Mouse (Mus musculus) hindbrain, embryonic 16.5 days (tissue): Measurements from ENCODE around the gene Pgls. TPM values are rescaled to one million over a fixed set of nuclear protein-coding genes. Genes with fewer than 3 reads are reported as not detected.
A peak's percentile ranks its signal among the peaks of the same experiment; 100 is the strongest.

Experiments
- ATAC-seq: fragments of 200-750 bp; cut with Nextera tagmentation; 2 replicates; pipeline ENCODE4 v1.8.0; 2017; ENCODE audit warnings: moderate TSS enrichment, moderate library complexity
- H3K27ac ChIP-seq: fragments of 300-500 bp; sonication (generic); 2 replicates; pipeline ENCODE4 v1.5.1; 2014; ENCODE audit warnings: low read depth, mild to moderate bottlenecking, control low read depth, low read length, moderate library complexity
- H3K27me3 ChIP-seq: fragments of 300-500 bp; sonication (generic); replicated peaks from 2 replicates; pipeline ENCODE4 v1.6.1; 2014; ENCODE audit warnings: low read length; ENCODE audit not compliant: control insufficient read depth, insufficient read depth
- H3K36me3 ChIP-seq: fragments of 300-500 bp; sonication (generic); 2 replicates; pipeline ENCODE4 v1.6.1; 2014; ENCODE audit warnings: mild to moderate bottlenecking, low read length, moderate library complexity, mixed read lengths; ENCODE audit not compliant: control insufficient read depth, insufficient read depth
- H3K4me1 ChIP-seq: fragments of 300-500 bp; sonication (generic); 2 replicates; pipeline ENCODE4 v1.6.1; 2014; ENCODE audit warnings: low read depth, low read length; ENCODE audit not compliant: control insufficient read depth, insufficient read depth
- H3K4me2 ChIP-seq: fragments of 300-500 bp; sonication (generic); 2 replicates; pipeline ENCODE4 v1.6.1; 2014; ENCODE audit warnings: mild to moderate bottlenecking, low read length, control low read depth, moderate library complexity
- H3K4me3 ChIP-seq: fragments of 300-500 bp; sonication (generic); 2 replicates; pipeline ENCODE4 v1.5.1; 2014; ENCODE audit warnings: mild to moderate bottlenecking, low read length, control low read depth, moderate library complexity
- H3K9ac ChIP-seq: fragments of 300-500 bp; sonication (generic); 2 replicates; pipeline ENCODE4 v1.6.1; 2014; ENCODE audit warnings: low read depth, mild to moderate bottlenecking, control low read depth, low read length, moderate library complexity
- H3K9me3 ChIP-seq: fragments of 300-500 bp; sonication (generic); 2 replicates; pipeline ENCODE4 v1.6.1; 2014; ENCODE audit warnings: mild to moderate bottlenecking, low read length, moderate library complexity; ENCODE audit not compliant: control insufficient read depth
- WGBS: fragments of 180-500 bp; shearing (Covaris S2); extraction: QIAGEN DNeasy Blood & Tissue Kit; methylation state at CpG from one replicate; pipeline ENCODE4 v1.1.7; 2014; 5-methylcytosine and 5-hydroxymethylcytosine counted together
- polyA plus RNA-seq: library from polyadenylated mRNA; unstranded; fragments of >200 nt; fragmentation: Nextera tagmentation; extraction: Ambion mirVana; gene quantifications from 2 replicates; pipeline ENCODE4 v1.2.1, GENCODE M21; 2015

Gene Pgls
- polyA plus RNA-seq, 1 experiment from 2014 or later, result 237 TPM

DNA sequence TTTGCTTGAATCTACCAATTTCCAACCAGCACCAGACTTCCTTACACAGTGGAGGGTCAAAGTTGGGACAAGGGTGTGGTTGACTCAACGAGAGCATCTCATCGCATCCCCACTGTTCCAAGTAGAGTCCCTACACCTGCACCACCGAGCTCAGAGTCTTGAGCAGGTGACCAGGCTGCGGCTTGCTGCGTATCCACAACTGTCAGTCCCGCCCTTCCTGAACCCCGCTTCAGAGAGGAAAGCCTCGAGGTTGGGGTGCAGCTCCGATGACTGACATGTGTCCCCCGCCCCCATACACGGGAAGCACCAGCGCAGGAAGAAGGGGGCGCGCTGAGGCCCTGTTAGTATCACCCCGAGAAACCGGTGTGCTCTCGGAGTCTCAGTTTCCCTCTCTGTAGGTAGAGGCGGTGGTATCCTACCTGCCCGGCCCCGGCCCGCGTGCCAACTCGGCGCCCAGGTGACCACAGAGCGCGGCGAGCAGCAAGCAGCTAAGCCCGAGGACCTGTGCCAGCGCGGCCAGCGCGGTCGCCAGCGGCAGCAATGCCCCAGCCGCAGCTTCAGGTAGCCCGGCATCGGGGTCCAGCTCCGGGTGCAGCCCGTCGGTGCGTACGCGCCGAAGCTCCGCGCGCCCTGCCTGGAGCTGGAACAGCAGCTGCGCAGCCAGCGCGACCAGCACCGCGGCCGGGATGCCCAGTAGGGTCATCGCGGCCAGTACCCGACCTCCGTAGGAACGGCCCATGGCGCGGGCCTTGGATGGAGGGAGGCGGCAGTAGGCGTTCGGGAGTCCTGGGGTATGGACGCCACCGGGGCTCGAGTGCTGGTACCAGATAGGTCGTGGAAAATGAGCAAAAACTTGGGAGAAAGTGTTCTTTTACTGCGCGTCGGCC is 33.7 kb upstream of the Pgls start, which contains the start of gene Tmem221:
Tmem221 (minus strand) TSS at position 801 of the 887 bp plus-strand sequence.
- Histone ChIP-seq H3K27ac (no peak within 1 kb of the TSS), H3K9me3 (no peaks in the 10 kb centered on the region), H3K4me1 (peaks cover 13% of the 10 kb centered on the region), H3K9ac (peak within 1 kb of the TSS; percentile 43; the same call in 1 of the 2 replicates), H3K36me3 (no peaks in the 10 kb centered on the region), H3K4me3 (peak within 1 kb of the TSS; percentile 25), H3K27me3 (peaks cover 72% of the 10 kb centered on the region), H3K4me2 (peak within 1 kb of the TSS; percentile 50)
- no peak for ATAC-seq
- 4% methylated on average over 69 of the region's 70 CpGs for WGBS

DNA sequence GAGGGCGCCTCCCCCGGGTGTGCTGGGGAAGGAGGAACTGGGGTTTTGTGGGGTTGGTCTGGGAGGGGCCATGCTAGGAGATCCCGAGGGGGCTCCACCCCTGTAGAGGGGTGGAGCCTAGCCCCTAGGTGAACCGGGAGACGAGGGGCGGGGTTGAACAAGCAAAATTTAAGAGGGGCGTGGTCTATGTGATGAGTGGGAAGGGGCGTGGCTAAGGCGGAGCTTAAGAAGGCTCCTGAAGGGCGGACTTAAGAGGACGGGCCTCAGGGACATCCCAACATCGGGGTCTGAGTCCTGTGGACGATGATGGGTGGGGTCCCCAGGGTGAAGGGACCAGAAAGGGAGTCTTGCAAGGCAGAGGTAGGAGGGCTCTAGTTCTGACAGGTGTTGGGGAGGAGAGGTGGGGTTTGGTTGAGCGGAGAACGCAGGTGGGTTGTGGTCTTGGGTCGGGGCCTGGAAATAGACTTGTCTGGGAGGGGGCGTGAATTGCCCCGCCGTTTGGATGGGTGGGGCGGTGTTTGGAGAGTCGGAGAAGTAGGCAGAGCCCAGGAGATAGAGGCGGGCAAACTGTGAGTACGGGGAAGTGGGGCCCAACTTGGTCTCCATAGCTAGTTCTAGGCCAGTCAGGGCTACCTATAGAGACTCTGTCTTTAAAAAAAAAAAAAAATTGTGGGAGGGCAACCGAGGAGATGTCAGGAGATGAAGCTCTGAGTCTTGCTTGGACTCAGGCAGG is 32.9 kb upstream of the Pgls start:
- Histone ChIP-seq H3K27ac (no peak overlapping the region), H3K27me3 (peaks cover 74% of the 10 kb centered on the region), H3K4me2 (peak overlapping the region; percentile 50), H3K9me3 (peaks cover 2% of the 10 kb centered on the region; the same call in 1 of the 2 replicates), H3K9ac (no peak overlapping the region), H3K36me3 (no peaks in the 10 kb centered on the region), H3K4me3 (peak overlapping the region; percentile 25), H3K4me1 (peaks cover 13% of the 10 kb centered on the region)
- 2% methylated on average over 24 of the region's 24 CpGs for WGBS
- ATAC-seq, result no peak

- no peak for ATAC-seq
- Histone ChIP-seq H3K4me2 (no peak overlapping the region), H3K4me3 (no peak overlapping the region), H3K9ac (no peak overlapping the region), H3K9me3 (peaks cover 2% of the 10 kb centered on the region; the same call in 1 of the 2 replicates), H3K4me1 (peaks cover 13% of the 10 kb centered on the region), H3K36me3 (no peaks in the 10 kb centered on the region), H3K27ac (no peak overlapping the region), H3K27me3 (peaks cover 74% of the 10 kb centered on the region)
- WGBS, result 82% methylated on average over 3 of the region's 3 CpGs
These were observed 31.9 kb upstream of the Pgls start for GRCm38 (mm10) chr8:71560071-71560470.

DNA sequence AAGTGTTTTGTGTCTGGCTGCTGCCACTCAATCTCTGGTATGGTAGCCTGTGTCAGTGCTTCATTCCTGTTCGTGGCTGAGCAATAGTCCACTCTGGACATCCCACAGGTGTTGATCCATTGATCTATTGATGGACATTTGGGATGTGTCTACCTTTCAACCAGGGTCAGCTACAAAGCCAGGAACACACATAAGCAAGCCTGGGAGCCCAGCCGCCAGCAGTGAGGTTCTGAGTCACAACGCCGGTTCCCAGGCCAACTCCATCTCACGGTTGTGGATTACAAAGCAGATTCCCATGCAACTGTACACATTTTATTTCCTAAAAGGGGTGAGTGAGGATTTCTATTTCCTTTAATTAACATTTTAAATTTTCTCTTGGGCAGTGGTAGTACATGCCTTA is 31.2 kb upstream of the Pgls start:
- H3K9me3 ChIP-seq, result peaks cover 2% of the 10 kb centered on the region; the same call in 1 of the 2 replicates
- H3K4me3 ChIP-seq, result no peak overlapping the region
- no peak overlapping the region for H3K4me2 ChIP-seq
- no peak overlapping the region for H3K27ac ChIP-seq
- no peaks in the 10 kb centered on the region for H3K36me3 ChIP-seq
- no peak overlapping the region for H3K9ac ChIP-seq
- H3K27me3 ChIP-seq, result peaks cover 74% of the 10 kb centered on the region
- H3K4me1 ChIP-seq, result peaks cover 13% of the 10 kb centered on the region
- ATAC-seq, result no peak
- 82% methylated on average over 5 of the region's 5 CpGs for WGBS

GRCm38 (mm10) chr8:71561401-71561800 is 30.6 kb upstream of the Pgls start:
- peaks cover 2% of the 10 kb centered on the region; the same call in 1 of the 2 replicates for H3K9me3 ChIP-seq
- H3K27me3 ChIP-seq, result peaks cover 69% of the 10 kb centered on the region
- H3K27ac ChIP-seq, result no peak overlapping the region
- no peaks in the 10 kb centered on the region for H3K36me3 ChIP-seq
- H3K4me3 ChIP-seq, result no peak overlapping the region
- ATAC-seq, result peak; percentile 43; the same call in 1 of the 2 replicates
- 3% methylated on average over 15 of the region's 15 CpGs for WGBS
- peaks cover 13% of the 10 kb centered on the region for H3K4me1 ChIP-seq
- H3K9ac ChIP-seq, result no peak overlapping the region
- H3K4me2 ChIP-seq, result no peak overlapping the region

DNA sequence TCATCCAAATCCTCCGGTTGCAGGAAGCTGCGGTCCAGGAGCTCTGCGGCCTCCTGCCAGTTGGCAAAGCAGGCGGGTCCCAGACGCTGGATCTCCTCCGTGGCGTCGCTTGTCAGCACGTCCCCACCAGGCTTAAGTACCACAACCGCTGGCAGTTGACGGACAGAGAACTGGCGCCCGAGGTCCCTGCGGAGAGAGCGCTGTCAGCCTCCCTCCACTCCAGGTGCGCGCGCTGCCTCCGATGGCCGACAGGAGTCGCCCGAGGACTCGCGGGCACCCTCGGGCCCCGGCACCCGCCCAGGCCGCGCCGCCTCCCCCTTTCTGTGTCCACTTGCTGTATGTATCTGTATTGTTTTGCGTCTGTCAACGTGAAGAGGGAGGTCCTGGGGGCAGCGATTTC is 29.2 kb upstream of the Pgls start:
- Histone ChIP-seq H3K27ac (no peak overlapping the region), H3K4me1 (peaks cover 13% of the 10 kb centered on the region), H3K36me3 (no peaks in the 10 kb centered on the region), H3K9me3 (peaks cover 2% of the 10 kb centered on the region; the same call in 1 of the 2 replicates), H3K9ac (peak overlapping the region; percentile 50), H3K4me3 (peak overlapping the region; percentile 32), H3K4me2 (peak overlapping the region; percentile 52), H3K27me3 (peaks cover 56% of the 10 kb centered on the region)
- 1% methylated on average over 33 of the region's 33 CpGs for WGBS
- ATAC-seq, result peak; percentile 53; the same call in 1 of the 2 replicates

GRCm38 (mm10) chr8:71563992-71564391 is 28.0 kb upstream of the Pgls start:
- peaks cover 16% of the 10 kb centered on the region for H3K4me1 ChIP-seq
- no peak overlapping the region for H3K4me2 ChIP-seq
- WGBS, result 92% methylated on average over 4 of the region's 4 CpGs
- H3K27ac ChIP-seq, result no peak overlapping the region
- no peak overlapping the region for H3K9ac ChIP-seq
- no peaks in the 10 kb centered on the region for H3K36me3 ChIP-seq
- H3K4me3 ChIP-seq, result no peak overlapping the region
- peaks cover 2% of the 10 kb centered on the region; the same call in 1 of the 2 replicates for H3K9me3 ChIP-seq
- ATAC-seq, result no peak
- H3K27me3 ChIP-seq, result peaks cover 44% of the 10 kb centered on the region

DNA sequence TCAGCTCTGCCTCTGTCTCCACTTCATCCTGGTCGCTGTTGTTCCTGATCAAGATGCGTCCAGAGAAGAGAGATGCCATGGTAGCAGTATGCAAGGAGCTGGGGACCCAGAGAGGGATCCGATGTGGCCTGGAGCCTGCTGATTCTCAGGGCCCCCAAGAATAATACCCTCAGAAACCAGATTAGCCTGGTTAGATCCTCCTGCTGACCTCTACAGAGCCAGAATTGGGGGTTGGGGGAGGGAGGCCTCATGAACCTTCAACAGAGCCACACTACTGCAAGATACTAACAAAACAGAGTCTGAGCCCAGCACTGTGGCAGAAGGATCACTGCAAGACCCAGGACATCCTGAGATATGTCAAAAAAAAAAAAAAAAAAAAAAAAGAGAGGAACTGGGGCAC is 25.5 kb upstream of the Pgls start, which contains the start of gene Nxnl1:
Nxnl1 (minus strand) TSS at position 101 of the 400 bp plus-strand sequence.
- WGBS, result 79% methylated on average over 3 of the region's 3 CpGs
- peaks cover 2% of the 10 kb centered on the region; the same call in 1 of the 2 replicates for H3K9me3 ChIP-seq
- no peak within 1 kb of the TSS for H3K27ac ChIP-seq
- H3K4me1 ChIP-seq, result peaks cover 20% of the 10 kb centered on the region
- no peak within 1 kb of the TSS for H3K9ac ChIP-seq
- no peak within 1 kb of the TSS for H3K4me2 ChIP-seq
- no peaks in the 10 kb centered on the region for H3K36me3 ChIP-seq
- ATAC-seq, result no peak
- H3K4me3 ChIP-seq, result no peak within 1 kb of the TSS
- H3K27me3 ChIP-seq, result peaks cover 22% of the 10 kb centered on the region

- Histone ChIP-seq H3K27me3 (peaks cover 11% of the 10 kb centered on the region), H3K4me3 (no peak overlapping the region), H3K4me1 (peaks cover 27% of the 10 kb centered on the region), H3K4me2 (no peak overlapping the region), H3K9ac (no peak overlapping the region), H3K36me3 (no peaks in the 10 kb centered on the region), H3K9me3 (peaks cover 2% of the 10 kb centered on the region; the same call in 1 of the 2 replicates), H3K27ac (no peak overlapping the region)
- WGBS, result 70% methylated on average over 7 of the region's 7 CpGs
- ATAC-seq, result no peak
These were observed 24.4 kb upstream of the Pgls start for GRCm38 (mm10) chr8:71567587-71567986.
